Mouse (Mus musculus): ENCODE results near the gene Pttg1ip.

The Pttg1ip gene

DNA sequence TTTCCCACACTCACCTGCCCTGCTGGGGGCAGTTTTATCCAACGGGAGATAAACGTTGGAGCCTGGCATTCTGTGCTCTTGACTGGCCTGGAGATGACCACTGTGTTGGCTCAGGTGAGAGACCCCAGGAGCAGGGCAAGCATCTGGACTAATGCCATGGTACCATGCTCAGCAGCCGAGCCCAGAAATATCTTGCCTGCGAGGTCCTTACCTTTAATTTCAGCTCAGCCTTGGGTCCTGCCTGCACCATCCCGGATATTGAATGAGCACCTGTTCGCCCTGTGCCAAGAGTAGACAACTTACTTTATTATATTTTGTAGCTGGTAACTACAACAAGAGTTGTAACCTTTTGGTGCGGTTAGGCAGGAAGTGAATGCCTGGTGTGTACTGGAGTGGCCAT is 25.3 kb downstream of the Pttg1ip start:
- no peak for DNase-seq (ENCODE audit: low spot score)

DNA sequence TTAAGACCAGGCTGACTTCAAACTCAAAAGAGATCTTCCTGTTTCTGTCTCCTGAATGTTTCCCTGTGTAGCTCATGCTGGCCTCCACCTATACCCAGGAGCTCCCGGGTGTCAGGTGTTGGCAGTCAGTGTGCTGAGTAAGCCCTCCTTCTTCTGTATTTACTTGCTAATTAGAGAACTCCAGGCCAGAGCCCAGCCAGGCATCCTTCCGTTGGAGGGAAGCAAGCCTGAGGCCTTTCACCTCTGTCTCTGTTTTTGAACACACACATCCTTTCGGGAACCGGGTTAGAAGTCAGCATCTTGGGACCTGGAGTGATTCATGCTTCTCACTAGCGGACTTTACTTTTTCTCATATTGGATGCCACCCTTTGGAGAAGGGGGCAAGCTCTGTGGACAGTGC is 25.9 kb downstream of the Pttg1ip start:
- no peak for DNase-seq (ENCODE audit: low spot score)

DNA sequence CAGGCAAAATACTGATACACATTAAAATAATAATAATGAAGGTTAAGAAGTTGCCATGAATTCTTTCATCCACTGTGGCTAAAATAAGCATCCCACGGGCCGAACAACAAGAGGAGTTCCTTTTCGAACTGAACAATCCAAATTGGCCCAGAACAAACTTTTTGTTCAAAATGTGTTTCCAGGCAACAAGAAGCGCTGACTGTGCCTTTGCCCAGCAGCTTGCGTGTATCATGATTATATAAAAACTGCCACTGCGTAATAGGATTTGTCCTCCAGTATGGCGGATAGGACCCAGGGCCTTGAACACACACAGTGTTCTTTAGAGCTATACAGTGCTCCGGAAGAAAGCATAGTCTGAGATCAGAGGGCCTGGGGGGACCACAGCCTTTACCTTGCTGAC is 27.1 kb downstream of the Pttg1ip start:
- no peak for DNase-seq (ENCODE audit: low spot score)

DNA sequence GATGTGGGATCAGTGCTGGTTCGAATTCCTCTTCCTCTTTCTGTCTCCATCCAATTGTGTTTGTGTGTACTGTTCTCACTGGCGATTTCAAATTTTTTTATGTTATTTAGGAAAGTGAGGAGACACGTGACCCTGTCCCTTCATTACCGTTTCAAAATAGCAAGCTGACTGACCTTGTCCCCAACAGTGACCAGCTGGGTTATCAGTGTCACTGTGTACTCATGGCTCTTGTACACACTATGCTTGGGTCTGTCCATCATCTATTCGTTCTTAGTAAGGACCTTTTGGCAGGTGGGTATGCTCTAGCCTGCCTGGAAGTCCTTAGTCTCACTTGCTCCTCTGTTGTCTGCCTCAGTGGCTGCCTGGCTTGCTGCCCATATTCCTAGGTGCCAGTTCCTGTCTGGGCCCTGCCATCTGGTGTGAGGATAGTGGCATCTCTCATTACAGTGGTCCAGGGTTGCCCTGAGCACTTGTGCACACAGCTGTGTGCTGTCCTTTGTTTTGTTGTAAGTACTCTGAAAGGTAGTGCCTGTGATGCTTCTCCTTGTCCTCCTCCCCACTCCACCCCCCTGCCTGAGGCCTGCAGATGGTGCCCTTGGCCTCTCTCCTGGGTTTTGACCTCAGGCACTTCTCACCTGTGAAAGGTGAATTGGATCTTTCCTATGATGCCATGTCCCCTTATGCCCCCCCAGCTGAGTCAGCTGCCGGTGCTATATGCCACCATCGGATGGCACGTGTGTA is 28.9 kb downstream of the Pttg1ip start:
- DNase-seq (ENCODE audit: low spot score): no peak

DNA sequence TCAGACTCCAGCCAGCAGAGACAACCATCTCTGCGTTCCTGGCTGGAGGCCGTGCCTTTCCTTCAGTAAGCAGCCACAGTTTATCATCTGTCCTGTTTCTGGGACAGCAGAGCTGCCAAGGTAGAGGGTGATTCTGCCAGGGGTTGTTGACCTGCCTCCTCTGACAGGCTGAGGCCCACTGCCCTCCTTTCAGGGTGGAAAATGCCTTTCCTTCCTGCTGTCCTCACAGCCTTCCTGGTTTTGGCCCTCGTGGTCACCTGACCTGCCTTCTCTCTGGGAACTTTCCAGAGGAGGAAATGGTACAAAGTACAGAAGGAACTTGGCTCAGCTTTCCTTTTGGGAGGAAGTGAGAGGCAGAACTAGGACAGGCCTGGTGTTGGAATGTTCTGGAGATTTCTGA is 31.9 kb downstream of the Pttg1ip start:
- peak; percentile 91 for DNase-seq (ENCODE audit: low spot score)

DNA sequence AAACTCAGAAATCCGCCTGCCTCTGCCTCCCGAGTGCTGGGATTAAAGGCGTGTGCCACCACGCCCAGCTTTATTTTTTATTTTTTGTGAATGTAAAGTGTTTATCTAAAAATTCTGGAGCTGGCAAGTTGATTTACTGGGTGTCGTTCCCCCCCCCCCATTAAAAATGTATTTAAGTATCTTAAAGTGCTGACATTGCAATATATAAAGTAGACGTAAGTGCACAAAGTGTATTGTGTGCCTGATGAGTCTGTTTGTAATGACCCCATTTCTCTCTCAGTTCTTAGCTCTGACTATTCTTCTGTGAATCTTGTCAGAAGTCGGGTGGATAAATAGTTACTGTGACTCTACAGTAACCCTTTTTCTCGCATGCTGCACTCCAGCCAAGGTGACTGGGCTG is 34.1 kb downstream of the Pttg1ip start:
- no peak for DNase-seq (ENCODE audit: low spot score)

DNA sequence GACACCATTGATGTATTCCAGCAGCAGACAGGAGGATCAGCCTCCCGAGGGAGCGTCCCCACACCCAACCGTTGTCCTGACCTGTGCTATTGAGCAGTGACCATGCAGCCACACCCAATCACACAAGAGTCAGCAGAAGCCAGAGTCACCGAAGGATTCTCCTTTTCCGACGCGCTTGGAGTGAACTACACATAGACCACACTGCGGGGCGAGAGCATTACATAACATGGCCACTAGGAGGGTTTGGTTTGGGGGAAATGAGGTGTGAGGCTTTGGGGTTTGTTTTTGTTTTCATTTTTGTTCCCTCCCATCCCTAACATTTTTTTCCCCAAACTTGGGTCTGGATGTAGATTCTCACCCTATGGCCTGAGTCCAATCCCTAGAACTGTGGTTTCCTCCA is 34.6 kb downstream of the Pttg1ip start:
- no peak for DNase-seq (ENCODE audit: low spot score)

DNA sequence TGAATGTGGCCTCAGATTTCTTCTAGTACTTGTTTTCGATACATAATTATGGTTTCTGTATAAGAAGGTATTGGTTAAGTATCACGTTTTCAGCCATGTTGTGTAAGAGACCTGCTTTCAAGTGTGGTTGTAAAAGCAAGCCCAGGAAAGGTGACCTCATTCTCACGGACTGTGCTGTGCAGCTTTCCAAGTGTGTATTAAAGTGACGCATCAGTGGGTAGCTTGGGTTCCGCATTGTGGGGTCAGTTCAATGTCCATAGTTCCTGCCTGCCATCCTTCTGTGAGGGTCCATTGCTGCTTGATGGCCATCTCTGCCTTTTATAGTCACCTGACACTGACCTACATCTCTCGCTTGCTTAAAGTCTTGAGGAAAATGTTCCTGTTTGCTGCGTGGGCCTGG is 35.4 kb downstream of the Pttg1ip start:
- DNase-seq (ENCODE audit: low spot score): no peak

DNA sequence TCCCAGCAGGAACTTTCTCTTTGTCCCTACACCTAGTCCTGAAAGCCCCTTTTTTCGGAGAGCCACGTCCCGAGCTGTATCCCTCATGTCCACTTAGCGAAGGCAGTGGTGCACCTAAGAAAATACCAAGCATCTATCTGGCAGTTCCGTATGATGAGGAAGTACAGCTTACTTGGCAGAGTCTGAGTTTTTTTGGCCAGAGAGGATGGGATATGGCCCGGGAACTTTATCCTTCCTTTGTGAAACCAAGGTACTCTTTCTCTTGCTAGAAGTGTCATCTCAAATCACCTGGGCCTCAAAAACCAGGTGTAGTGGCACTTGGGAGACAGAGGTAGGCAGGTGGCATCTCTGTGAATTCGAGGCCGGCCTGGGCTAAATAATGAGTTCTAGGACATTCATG is 40.0 kb downstream of the Pttg1ip start:
- no peak for DNase-seq (ENCODE audit: low spot score)

DNA sequence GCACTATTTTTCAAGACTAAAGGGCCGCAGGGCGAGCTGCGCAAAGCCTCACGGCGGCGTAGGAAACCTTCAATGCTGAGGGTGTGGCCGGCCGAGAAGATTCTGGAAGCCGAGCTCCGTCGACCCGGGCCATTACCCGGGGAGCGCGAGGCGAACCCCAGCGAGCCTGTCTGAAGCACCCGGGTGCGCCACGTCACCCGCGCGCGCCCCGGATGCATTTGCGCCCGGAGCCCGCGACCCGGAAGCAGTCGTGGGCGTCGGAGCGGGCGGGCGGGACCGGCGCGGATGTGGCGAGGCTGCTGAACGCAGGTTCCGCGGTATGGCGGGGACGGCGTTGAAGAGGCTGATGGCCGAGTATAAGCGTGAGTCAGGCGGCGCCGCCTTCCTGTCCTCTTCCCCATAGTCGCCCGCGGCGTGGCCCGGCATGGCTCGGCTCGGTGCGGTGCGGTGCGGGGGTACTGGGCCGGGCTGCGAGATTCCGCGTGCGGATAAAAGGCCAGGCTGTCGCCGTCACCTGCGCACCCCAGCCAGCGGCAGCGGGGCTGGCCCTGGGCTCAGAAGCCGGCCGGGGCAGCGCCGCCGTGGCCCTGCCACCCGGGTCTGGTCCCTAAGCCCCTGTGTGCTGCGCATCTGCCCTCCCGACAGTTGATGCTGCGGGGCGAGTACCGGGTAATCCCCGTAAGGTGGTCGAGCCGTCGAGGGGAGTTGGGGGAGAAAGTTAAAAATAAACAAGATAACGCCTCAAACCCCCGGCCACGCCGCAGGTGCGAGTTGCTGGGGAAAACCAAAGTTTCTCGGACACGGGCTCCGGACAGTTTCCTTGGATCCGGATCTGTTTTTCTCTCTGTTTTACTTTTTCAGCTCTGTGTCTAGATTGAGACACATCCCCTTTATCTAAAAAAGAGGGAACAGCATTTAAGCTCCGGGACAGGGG is 40.8 kb downstream of the Pttg1ip start, which contains the start of gene Ube2g2:
Gene Ube2g2, plus strand, starts transcription at position 221 of the 934 bp plus-strand sequence.
- DNase-seq (ENCODE audit: low spot score): peak; percentile 93

DNA sequence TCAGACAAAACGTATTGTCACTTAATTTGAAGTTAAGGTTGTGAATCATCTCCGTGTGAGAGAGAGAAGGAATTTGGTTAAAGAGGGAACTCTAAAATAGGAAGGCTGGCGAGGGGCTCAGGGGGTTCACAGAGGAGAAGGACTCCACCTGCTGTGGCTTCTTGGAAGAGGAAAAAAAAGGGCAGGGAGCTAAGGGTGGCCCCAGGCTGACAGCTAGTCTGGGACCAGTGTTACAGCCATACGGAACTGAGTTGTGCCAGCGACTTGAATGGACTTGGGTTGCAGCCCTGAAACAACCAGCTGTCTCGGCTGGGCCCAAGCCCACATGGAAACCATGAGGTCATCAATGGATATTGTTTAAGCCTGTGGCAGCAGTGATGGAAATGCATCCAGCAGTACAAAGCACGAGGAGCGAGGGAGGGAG is 41.6 kb downstream of the Pttg1ip start:
- DNase-seq (ENCODE audit: low spot score): peak; percentile 62

DNA sequence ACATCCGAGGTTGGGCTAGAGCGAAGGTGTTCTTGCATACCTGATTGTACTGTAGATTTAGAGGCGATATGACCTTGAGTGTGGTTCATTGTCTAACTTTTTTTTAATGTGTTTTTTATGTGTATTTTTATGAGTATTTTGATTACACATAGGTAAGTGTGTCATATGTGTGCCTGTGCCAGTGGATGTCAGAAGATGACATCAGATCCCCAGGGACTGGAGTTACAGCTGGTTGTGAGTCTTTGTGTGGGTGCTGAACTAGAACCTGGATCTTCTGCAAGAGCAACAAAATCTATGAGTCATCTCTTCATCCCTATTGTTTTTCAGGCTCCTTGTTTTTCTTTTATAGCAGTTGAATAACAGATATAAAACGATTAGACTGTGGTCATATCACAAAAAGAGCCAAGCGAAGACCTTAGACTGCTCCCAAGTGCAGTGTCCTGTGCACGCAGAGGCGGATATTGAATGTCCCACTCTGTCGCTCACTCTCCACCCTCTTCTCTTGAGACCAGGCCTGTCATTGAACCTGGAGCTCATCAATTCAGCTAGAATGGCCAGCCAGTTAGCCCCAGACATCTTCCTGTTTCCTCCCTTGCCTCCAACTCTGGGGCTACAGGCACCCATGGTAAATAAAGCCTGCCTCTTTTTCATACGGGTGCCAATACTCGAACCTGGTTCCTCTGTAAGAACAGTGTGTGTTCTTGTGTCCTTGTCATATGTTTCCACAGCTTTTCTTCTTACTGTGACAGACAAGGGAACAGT is 42.3 kb downstream of the Pttg1ip start:
- no peak for DNase-seq (ENCODE audit: low spot score)

DNA sequence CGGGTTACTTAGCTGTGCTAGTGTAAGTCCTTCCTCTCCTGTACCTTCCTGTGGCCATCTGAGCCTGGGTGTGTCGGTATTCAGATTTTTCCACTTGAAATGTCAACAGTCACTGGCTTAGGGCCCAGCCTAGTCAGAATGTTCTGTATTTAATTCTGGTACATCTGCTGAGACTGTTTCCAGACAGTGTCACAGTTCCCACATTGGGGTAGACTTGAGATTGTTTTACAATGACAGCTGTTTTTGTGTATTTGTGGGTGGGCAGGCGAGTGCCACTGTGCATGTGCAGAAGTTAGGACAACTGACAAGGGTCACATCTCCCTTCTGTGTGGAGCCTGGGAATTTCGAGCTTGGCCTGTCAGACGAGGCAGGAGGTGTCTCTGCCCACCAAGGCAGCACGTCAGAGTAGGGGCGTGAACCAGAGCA is 43.1 kb downstream of the Pttg1ip start:
- DNase-seq (ENCODE audit: low spot score): peak; percentile 86

DNA sequence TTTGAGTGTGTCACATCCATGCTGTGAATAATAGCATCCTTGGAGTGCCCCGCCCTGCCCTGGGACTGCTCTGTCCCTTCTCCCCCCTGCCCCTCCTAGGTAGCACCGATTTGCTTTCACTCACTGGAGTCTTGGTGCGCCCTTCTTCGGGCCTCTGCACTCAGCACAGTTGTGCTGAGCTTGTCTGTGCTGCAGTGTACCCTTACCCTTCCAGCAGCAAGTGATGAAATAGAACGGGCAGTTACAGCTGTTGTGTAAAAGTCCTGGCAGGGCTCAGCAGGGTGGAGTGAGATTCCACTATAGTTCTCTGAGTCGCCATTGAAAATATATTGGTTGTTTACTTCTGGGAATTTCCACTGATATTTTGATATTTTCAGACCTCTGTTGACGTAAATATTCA is 44.5 kb downstream of the Pttg1ip start:
- no peak for DNase-seq (ENCODE audit: low spot score)

DNA sequence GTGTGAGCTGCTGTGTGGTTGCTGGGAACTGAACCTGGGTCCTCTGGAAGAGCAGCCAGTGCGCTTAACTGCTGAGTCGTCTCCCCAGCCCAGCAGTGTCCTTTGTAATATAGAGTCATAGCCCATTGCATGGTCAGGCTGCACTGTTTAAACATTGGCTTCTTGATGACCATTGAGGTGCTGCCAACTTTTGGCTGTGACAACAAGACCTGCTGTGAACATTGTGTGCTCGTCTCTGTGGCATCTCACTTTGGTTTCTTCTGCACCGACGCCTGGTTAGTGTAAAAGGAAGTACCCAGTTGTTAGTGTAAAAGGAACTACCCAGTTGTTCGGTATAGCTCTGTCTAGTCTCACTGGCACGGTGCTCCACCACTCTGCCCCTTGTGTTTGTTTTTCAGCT is 45.1 kb downstream of the Pttg1ip start:
- DNase-seq (ENCODE audit: low spot score): no peak

DNA sequence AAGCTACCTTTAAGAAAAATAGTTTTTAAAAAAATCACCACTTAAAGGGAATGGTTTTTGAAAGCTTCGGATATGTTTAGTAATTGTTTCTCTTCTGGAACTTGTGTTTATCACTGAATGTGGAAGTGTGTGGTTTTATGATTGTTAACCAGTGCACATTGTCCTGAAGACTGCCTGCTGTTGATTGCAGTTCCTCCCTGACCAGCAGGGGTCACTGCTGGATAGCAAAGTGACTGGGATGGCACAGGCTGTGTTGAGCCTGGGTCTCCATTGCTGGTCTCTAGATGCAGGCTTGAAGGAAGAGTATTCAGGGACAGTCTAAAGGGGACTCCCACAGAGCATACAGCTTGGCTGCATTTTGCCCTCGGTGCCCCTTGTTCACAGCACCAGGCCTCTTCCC is 46.0 kb downstream of the Pttg1ip start:
- peak; percentile 87 for DNase-seq (ENCODE audit: low spot score)

DNA sequence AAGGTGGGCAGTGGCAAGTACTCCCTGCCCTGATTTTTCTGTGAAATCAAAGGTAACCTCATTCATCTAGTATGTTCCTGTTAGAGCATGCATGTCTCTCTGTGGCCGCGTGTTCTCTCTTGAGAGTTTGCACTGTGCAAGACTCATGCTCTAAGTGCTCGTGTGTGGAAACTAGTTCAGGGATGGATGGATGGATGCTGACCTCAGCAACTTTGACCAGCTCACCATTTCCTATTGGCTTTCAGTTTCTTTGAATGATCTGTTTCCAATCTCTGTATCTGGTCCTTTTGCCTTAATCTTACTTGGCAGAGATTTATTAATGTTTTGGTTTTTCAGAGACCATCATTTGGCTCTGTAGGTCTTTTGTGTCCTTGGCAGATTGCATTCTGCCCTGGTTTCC is 47.6 kb downstream of the Pttg1ip start:
- DNase-seq (ENCODE audit: low spot score): no peak

DNA sequence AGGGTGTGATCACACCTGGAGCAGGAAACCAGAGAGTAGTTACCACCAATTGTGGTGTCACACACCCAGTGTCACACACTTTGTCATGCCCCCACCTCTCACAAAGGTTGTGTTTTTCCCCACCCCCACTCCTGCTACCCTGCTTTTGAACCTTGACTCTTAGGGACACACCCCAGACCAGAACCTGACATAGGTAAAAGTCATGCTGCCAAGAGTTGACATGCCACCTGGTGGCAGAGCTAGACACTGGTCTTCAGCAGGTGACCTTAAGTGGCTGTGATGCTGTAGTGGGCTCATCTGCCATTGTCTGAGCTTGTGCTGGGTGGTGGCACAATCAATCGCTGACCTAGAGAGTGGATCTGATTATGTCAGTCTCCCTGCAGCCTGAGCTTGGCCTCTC is 48.5 kb downstream of the Pttg1ip start:
- no peak for DNase-seq (ENCODE audit: low spot score)

DNA sequence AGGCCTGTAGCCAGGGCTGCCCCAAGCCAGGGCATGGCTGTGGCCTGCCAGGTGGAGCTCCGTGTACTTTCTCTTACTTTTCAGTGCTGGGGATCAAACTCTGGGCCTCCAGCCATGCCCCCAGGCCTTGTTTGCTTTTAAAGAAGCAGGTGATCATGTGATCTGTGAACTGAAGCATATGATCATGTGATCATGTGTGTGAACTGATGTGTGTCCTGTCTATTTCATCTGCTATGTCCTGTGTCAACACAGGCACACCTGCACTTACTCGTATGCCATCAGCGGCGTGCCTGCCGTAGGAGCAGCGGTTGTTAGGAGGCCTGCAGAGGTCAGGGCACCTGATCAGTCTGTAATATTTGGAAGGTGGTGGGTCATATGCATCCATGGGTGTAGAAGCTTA is 52.5 kb downstream of the Pttg1ip start:
- DNase-seq (ENCODE audit: low spot score): no peak

DNA sequence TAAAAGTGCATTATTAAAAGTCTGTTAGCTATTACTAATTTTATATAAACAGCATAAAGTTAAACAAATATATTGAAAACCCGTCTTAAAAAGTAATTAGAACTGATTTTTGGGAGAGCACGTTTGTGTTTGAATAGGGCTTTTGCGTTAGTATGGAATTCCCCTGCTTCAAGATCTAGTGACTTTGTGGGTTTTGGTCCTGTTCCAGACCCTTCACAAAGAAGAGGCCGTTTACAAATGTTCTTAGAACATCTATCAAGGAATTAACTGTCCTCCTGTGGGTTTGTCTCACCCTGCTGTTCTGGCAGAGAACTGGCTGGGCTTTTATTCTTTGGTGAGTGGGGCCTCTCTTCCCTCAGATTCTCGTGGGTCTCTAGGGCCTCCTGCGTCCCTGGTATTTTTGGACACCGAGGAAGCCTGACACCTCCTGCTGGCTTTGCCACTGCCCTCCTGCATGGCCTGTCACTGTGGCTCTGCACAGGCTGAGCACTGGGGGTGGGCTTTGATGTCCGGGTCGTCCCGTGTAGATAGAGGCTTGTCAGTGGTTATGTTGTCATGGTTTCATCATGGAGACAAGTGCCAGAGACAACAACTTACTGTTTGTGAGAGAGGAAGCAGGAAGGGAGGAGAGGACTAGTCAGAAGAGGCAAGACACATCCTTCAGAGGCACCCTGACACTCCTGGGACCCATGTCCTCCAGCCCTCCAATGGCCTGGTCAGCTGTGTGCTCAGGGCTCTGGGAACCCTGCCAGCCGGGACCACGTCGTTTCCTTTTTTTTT is 53.1 kb downstream of the Pttg1ip start:
- no peak for DNase-seq (ENCODE audit: low spot score)

DNA sequence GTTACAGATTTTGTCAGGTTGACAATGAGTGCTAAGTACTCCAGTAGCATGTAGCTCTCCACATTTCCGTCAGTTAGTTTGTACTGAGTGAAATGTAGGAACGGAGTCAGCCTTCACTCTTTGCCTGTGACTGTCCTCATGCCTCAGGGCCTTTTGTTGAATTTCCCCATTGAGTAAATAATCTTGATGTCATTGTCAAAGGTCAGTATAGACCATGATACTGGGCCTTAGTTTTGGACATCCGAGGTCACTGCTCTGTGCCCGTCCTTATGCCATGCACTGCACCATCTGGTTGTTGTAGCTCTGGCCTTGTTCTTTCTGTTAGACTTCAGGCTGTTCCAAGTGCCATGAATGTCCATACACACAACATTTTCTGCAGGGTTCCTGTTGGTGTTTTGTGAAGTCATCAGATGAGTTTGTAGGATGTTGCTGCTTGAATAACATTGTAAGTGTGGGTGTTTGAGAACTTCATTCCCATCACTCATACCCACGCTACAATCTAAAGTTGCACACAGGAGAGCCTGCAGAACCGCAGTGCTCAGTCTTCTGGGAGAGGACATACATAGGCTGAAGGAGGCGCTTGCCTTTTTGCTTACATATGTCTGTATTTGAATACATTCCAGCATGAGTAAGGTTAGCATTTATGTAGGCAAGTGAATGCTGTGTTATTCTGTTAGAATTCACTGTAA is 54.9 kb downstream of the Pttg1ip start:
- DNase-seq (ENCODE audit: low spot score): no peak
